10 mouse cellular contexts compared by ENCODE assay signal in the genomic region with DNA sequence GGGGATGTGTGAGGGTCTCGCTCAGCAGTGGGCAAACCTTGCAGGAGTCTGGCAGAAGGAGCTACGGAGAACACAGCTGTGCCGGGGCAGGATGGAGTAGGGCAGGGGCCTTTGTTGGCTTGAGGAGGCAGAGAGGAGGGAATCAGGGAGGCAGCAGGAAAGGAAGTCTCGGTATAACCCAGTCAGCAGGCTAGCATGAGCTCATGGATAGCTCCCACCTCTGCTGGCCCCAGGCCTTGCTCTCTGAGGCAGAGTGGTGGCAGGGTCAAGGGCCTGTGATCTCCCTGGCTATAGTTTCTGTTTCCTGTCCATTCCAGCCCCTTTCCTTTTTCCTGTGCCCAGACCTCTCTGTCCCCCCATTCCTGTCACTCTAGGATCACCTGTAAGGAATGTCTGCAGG. TPM values are rescaled to one million over a fixed set of nuclear protein-coding genes. Genes with fewer than 3 reads are reported as not detected.
DNase-seq lines count a peak whose midpoint lies in the region; ATAC-seq lines count a peak whose summit lies in the region.
"Had no signal": no experiment of that assay in that cellular context is flagged by ENCODE, and none has a peak within 500 bp of the region (broad histone marks: within the 10 kb centered on the region; RNA-seq: fewer than 3 reads in every experiment).

No protein-coding gene starts in this region.

- H3K36me3 ChIP-seq in embryonic facial prominence, embryonic 12.5 days = peaks cover 26% of the 10 kb centered on the region
- peaks cover 21% of the 10 kb centered on the region for H3K36me3 ChIP-seq in forebrain, embryonic 12.5 days (replicated peaks)
- peaks cover 18% of the 10 kb centered on the region for H3K36me3 ChIP-seq in limb, embryonic 15.5 days

- H3K27ac ChIP-seq in embryonic facial prominence, embryonic 12.5 days = peak overlapping the region; percentile 51
- H3K27ac ChIP-seq in forebrain, embryonic 12.5 days = peak overlapping the region; percentile 32; the same call in 1 of the 2 replicates
- H3K27ac ChIP-seq in limb, embryonic 15.5 days = 0 out of 2 replicates have a peak overlapping the region, but pooled peaks have one; percentile 18

- H3K4me3 ChIP-seq in embryonic facial prominence, embryonic 12.5 days = no peak overlapping the region
- H3K4me3 ChIP-seq in forebrain, embryonic 12.5 days (replicated peaks) = no peak overlapping the region
- H3K4me3 ChIP-seq in limb, embryonic 15.5 days = no peak overlapping the region

- 0 out of 2 replicates have a peak, but pooled peaks cover 21% of the 10 kb centered on the region for H3K4me1 ChIP-seq in embryonic facial prominence, embryonic 12.5 days
- peaks cover 33% of the 10 kb centered on the region for H3K4me1 ChIP-seq in forebrain, embryonic 12.5 days
- peaks cover 39% of the 10 kb centered on the region for H3K4me1 ChIP-seq in limb, embryonic 15.5 days

- no peak overlapping the region for H3K9ac ChIP-seq in embryonic facial prominence, embryonic 12.5 days
- H3K9ac ChIP-seq in forebrain, embryonic 12.5 days = no peak overlapping the region
- no peak overlapping the region for H3K9ac ChIP-seq in limb, embryonic 15.5 days

- no peaks in the 10 kb centered on the region for H3K9me3 ChIP-seq in embryonic facial prominence, embryonic 12.5 days
- H3K9me3 ChIP-seq in forebrain, embryonic 12.5 days = no peaks in the 10 kb centered on the region
- no peaks in the 10 kb centered on the region for H3K9me3 ChIP-seq in limb, embryonic 15.5 days

- H3K27me3 ChIP-seq in embryonic facial prominence, embryonic 12.5 days = no peaks in the 10 kb centered on the region
- H3K27me3 ChIP-seq in forebrain, embryonic 12.5 days = no peaks in the 10 kb centered on the region
- no peaks in the 10 kb centered on the region for H3K27me3 ChIP-seq in limb, embryonic 15.5 days

- ATAC-seq in embryonic facial prominence, embryonic 12.5 days (ENCODE audit: insufficient number of reproducible peaks, insufficient read depth, low FRiP score, low TSS enrichment) = no peak
- ATAC-seq in forebrain, embryonic 12.5 days (ENCODE audit: low FRiP score) = no peak
- ATAC-seq in limb, embryonic 15.5 days (ENCODE audit: insufficient number of reproducible peaks, low FRiP score, low TSS enrichment, low read depth) = no peak

- no peak overlapping the region for H3K4me2 ChIP-seq in embryonic facial prominence, embryonic 12.5 days (replicated peaks)
- H3K4me2 ChIP-seq in forebrain, embryonic 12.5 days = no peak overlapping the region
- no peak overlapping the region for H3K4me2 ChIP-seq in limb, embryonic 15.5 days
- H3K4me2 ChIP-seq: midbrain, embryonic 11.5 days had no signal

- peak; percentile 57 for DNase-seq in kidney, postnatal 10 days
- no peak for DNase-seq in kidney, adult 18-20 months
- no peak for DNase-seq in left cerebral cortex, adult 9 months (ENCODE audit: low spot score in 2 of 2)
- DNase-seq in right cerebral cortex, postnatal 4 days = no peak
- DNase-seq: cerebellum, postnatal 10 days; spleen, adult 18-20 months had no signal

- 61% methylated on average over 4 of the region's 4 CpGs for WGBS in embryonic facial prominence, embryonic 12.5 days
- WGBS in forebrain, embryonic 12.5 days = 73% methylated on average over 4 of the region's 4 CpGs
- 65% methylated on average over 4 of the region's 4 CpGs for WGBS in limb, embryonic 15.5 days

RNA-seq across cellular contexts. Expression of gene Pip5k1c, which starts 9.5 kb away (rescaled TPM):
- polyA plus RNA-seq in embryonic facial prominence, embryonic 12.5 days (2016; fragmentation: Nextera tagmentation; extraction: Ambion mirVana) = 70.1 and 75.3 TPM in 2 replicates
- polyA plus RNA-seq in forebrain, embryonic 12.5 days (2016; fragmentation: Nextera tagmentation; extraction: Ambion mirVana) = 84.1 and 98.7 TPM in 2 replicates
- polyA plus RNA-seq in limb, embryonic 15.5 days (2015; fragmentation: Nextera tagmentation; extraction: Ambion mirVana) = 44.8 and 48.1 TPM in 2 replicates

RNA-seq across cellular contexts. Expression of gene Tjp3, which starts 10.9 kb away (rescaled TPM):
- 4.5 and 6.4 TPM in 2 replicates for polyA plus RNA-seq in embryonic facial prominence, embryonic 12.5 days (2016; fragmentation: Nextera tagmentation; extraction: Ambion mirVana)
- 9.7 and 11.4 TPM in 2 replicates for polyA plus RNA-seq in forebrain, embryonic 12.5 days (2016; fragmentation: Nextera tagmentation; extraction: Ambion mirVana)
- 8.4 and 9.9 TPM in 2 replicates for polyA plus RNA-seq in limb, embryonic 15.5 days (2015; fragmentation: Nextera tagmentation; extraction: Ambion mirVana)

RNA-seq across cellular contexts. Expression of gene Cactin, which starts 18.6 kb away (rescaled TPM):
- 61.0 and 62.2 TPM in 2 replicates for polyA plus RNA-seq in embryonic facial prominence, embryonic 12.5 days (2016; fragmentation: Nextera tagmentation; extraction: Ambion mirVana)
- 60.8 and 61.8 TPM in 2 replicates for polyA plus RNA-seq in forebrain, embryonic 12.5 days (2016; fragmentation: Nextera tagmentation; extraction: Ambion mirVana)
- 37.3 and 39.3 TPM in 2 replicates for polyA plus RNA-seq in limb, embryonic 15.5 days (2015; fragmentation: Nextera tagmentation; extraction: Ambion mirVana)

RNA-seq across cellular contexts. Expression of gene Tbxa2r, which starts 26.2 kb away (rescaled TPM):
- polyA plus RNA-seq in embryonic facial prominence, embryonic 12.5 days (2016; fragmentation: Nextera tagmentation; extraction: Ambion mirVana) = 2.8 and 3.1 TPM in 2 replicates
- 2.1 and 2.9 TPM in 2 replicates for polyA plus RNA-seq in forebrain, embryonic 12.5 days (2016; fragmentation: Nextera tagmentation; extraction: Ambion mirVana)
- polyA plus RNA-seq in limb, embryonic 15.5 days (2015; fragmentation: Nextera tagmentation; extraction: Ambion mirVana) = 11.9 and 12.8 TPM in 2 replicates

RNA-seq across cellular contexts. Expression of gene Apba3, which starts 35.5 kb away (rescaled TPM):
- 53.9 and 55.4 TPM in 2 replicates for polyA plus RNA-seq in embryonic facial prominence, embryonic 12.5 days (2016; fragmentation: Nextera tagmentation; extraction: Ambion mirVana)
- 31.1 and 33.3 TPM in 2 replicates for polyA plus RNA-seq in forebrain, embryonic 12.5 days (2016; fragmentation: Nextera tagmentation; extraction: Ambion mirVana)
- 77.1 and 87.5 TPM in 2 replicates for polyA plus RNA-seq in limb, embryonic 15.5 days (2015; fragmentation: Nextera tagmentation; extraction: Ambion mirVana)
